Mouse (Mus musculus) midbrain, embryonic 12.5 days (tissue): ENCODE results near the gene Gars. TPM values are rescaled to one million over a fixed set of nuclear protein-coding genes. Genes with fewer than 3 reads are reported as not detected.

Experiments
- ATAC-seq: fragments of 200-750 bp; cut with Nextera tagmentation; 2 replicates; pipeline ENCODE4 v1.8.0; 2017; ENCODE audit warnings: low read depth, moderate TSS enrichment, moderate library complexity; ENCODE audit not compliant: low FRiP score
- H3K27ac ChIP-seq: fragments of 300-500 bp; sonication (generic); replicated peaks from 2 replicates; pipeline ENCODE4 v1.5.1; 2016; ENCODE audit warnings: mild to moderate bottlenecking
- H3K27me3 ChIP-seq: fragments of 300-500 bp; sonication (generic); 2 replicates; pipeline ENCODE4 v1.6.1; 2016; ENCODE audit warnings: mild to moderate bottlenecking
- H3K36me3 ChIP-seq: fragments of 300-500 bp; sonication (generic); 2 replicates; pipeline ENCODE4 v1.6.1; 2016
- H3K4me1 ChIP-seq: fragments of 300-500 bp; sonication (generic); 2 replicates; pipeline ENCODE4 v1.6.1; 2016
- H3K4me2 ChIP-seq: fragments of 300-500 bp; sonication (generic); replicated peaks from 2 replicates; pipeline ENCODE4 v1.6.1; 2016; ENCODE audit warnings: mild to moderate bottlenecking, moderate library complexity
- H3K4me3 ChIP-seq: fragments of 300-500 bp; sonication (generic); 2 replicates; pipeline ENCODE4 v1.5.1; 2016; ENCODE audit warnings: mild to moderate bottlenecking
- H3K9ac ChIP-seq: fragments of 300-500 bp; sonication (generic); replicated peaks from 2 replicates; pipeline ENCODE4 v1.6.1; 2016; ENCODE audit warnings: mild to moderate bottlenecking, moderate library complexity
- H3K9me3 ChIP-seq: fragments of 300-500 bp; sonication (generic); 2 replicates; pipeline ENCODE4 v1.6.1; 2016; ENCODE audit warnings: mild to moderate bottlenecking
- WGBS: fragments of 180-500 bp; shearing (Covaris S2); methylation state at CpG from one replicate; pipeline ENCODE4 v1.1.7; 2016; 5-methylcytosine and 5-hydroxymethylcytosine counted together
- polyA plus RNA-seq: library from polyadenylated mRNA; unstranded; fragments of >200 nt; fragmentation: Nextera tagmentation; extraction: Ambion mirVana; gene quantifications from 2 replicates; pipeline ENCODE4 v1.2.1, GENCODE M21; 2016

Gene Gars
- polyA plus RNA-seq, 1 experiment from 2014 or later = 207 TPM

GRCm38 (mm10) chr6:55108358-55108757 lies 70.6 kb downstream of the Gars start:
- WGBS = 15% methylated on average over 7 of the region's 7 CpGs
- ATAC-seq = no peak
- no peaks in the 10 kb centered on the region for H3K9me3 ChIP-seq

GRCm38 (mm10) chr6:55117325-55118109 lies 79.7 kb downstream of the Gars start:
- Histone ChIP-seq H3K9me3 (no peaks in the 10 kb centered on the region), H3K4me1 (peaks cover 12% of the 10 kb centered on the region), H3K36me3 (no peaks in the 10 kb centered on the region), H3K27me3 (peaks cover 79% of the 10 kb centered on the region), H3K27ac (no peak overlapping the region), H3K4me3 (peak overlapping the region; percentile 58), H3K9ac (peak overlapping the region; percentile 28; the same call in 1 of the 2 replicates), H3K4me2 (peak overlapping the region; percentile 86)
- peak; percentile 73 for ATAC-seq
- 1% methylated on average over 65 of the region's 68 CpGs for WGBS

More at GRCm38 (mm10) chr6:55108358-55108757, 70.6 kb downstream of the Gars start:
- H3K27me3 ChIP-seq = peaks cover 8% of the 10 kb centered on the region
- peaks cover 8% of the 10 kb centered on the region; the same call in 1 of the 2 replicates for H3K4me1 ChIP-seq
- H3K4me2 ChIP-seq = no peak overlapping the region
- H3K4me3 ChIP-seq = no peak overlapping the region
- H3K27ac ChIP-seq = no peak overlapping the region
- no peaks in the 10 kb centered on the region for H3K36me3 ChIP-seq
- no peak overlapping the region for H3K9ac ChIP-seq

- 71% methylated on average over 4 of the region's 4 CpGs for WGBS
- no peaks in the 10 kb centered on the region for H3K9me3 ChIP-seq
- no peak overlapping the region for H3K4me2 ChIP-seq
- H3K9ac ChIP-seq = no peak overlapping the region
- no peaks in the 10 kb centered on the region for H3K36me3 ChIP-seq
- H3K27me3 ChIP-seq = peaks cover 26% of the 10 kb centered on the region
- no peak overlapping the region for H3K4me3 ChIP-seq
- no peak overlapping the region for H3K27ac ChIP-seq
- ATAC-seq = no peak
- 0 out of 2 replicates have a peak, but pooled peaks cover 11% of the 10 kb centered on the region for H3K4me1 ChIP-seq
These were observed 85.2 kb downstream of the Gars start for GRCm38 (mm10) chr6:55123056-55123455.

- 82% methylated on average over 5 of the region's 5 CpGs for WGBS
- H3K27me3 ChIP-seq = no peaks in the 10 kb centered on the region
- H3K4me3 ChIP-seq = no peak overlapping the region
- no peak for ATAC-seq
- no peak overlapping the region for H3K27ac ChIP-seq
- no peak overlapping the region for H3K9ac ChIP-seq
- no peaks in the 10 kb centered on the region for H3K36me3 ChIP-seq
- H3K4me1 ChIP-seq = 0 out of 2 replicates have a peak, but pooled peaks cover 11% of the 10 kb centered on the region
- no peak overlapping the region for H3K4me2 ChIP-seq
- H3K9me3 ChIP-seq = no peaks in the 10 kb centered on the region
These were observed 88.8 kb downstream of the Gars start for GRCm38 (mm10) chr6:55126576-55126975.

GRCm38 (mm10) chr6:55128391-55128790 lies 90.6 kb downstream of the Gars start:
- H3K9me3 ChIP-seq = no peaks in the 10 kb centered on the region
- H3K27ac ChIP-seq = no peak overlapping the region
- H3K27me3 ChIP-seq = no peaks in the 10 kb centered on the region
- H3K4me3 ChIP-seq = no peak overlapping the region
- H3K9ac ChIP-seq = no peak overlapping the region
- H3K36me3 ChIP-seq = no peaks in the 10 kb centered on the region
- ATAC-seq = no peak
- no peak overlapping the region for H3K4me2 ChIP-seq
- 0 out of 2 replicates have a peak, but pooled peaks cover under 1% of the 10 kb centered on the region for H3K4me1 ChIP-seq

Other genes with a start within 250 kb of the Gars start
- 3.6 and 4.4 TPM in 2 replicates for gene Znrf2, start 221.1 kb upstream of the Gars start, polyA plus RNA-seq
- 2.5 and 3.6 TPM in 2 replicates for gene Nod1, start 65.4 kb upstream of the Gars start, polyA plus RNA-seq
- gene Ggct, start 45.1 kb upstream of the Gars start, polyA plus RNA-seq = 10.8 and 11.5 TPM in 2 replicates
- gene Crhr2, start 95.0 kb downstream of the Gars start, polyA plus RNA-seq = 0.42 and 0.52 TPM in 2 replicates
- gene Inmt, start 137.0 kb downstream of the Gars start, polyA plus RNA-seq = not detected in 2 replicates
- 17.6 and 18.1 TPM in 2 replicates for gene Mindy4, start 165.4 kb downstream of the Gars start, polyA plus RNA-seq